Mouse (Mus musculus): ENCODE results near the gene Qrfpr. TPM values are rescaled to one million over a fixed set of nuclear protein-coding genes. Genes with fewer than 3 reads are reported as not detected.

Gene Qrfpr
- not detected in 2 replicates for polyA plus RNA-seq (2014; fragmentation: Nextera tagmentation; extraction: Ambion mirVana)

GRCm38 (mm10) chr3:36221743-36222682 is at the start of gene Qrfpr:
Gene Qrfpr (minus strand): TSS chr3:36222313.
- Histone ChIP-seq H3K27ac (replicated peaks in 1 of 2; ENCODE audit: control insufficient read depth in 1 of 2, insufficient read depth in 1 of 2, low read depth in 2 of 2, low read length in 2 of 2) (no peak within 1 kb of the TSS), H3K4me3 (ENCODE audit: control insufficient read depth in 1 of 2, insufficient read depth in 1 of 2, low read depth in 1 of 2, low read length in 2 of 2) (peak within 1 kb of the TSS; percentile 27 to 29), H3K9ac (ENCODE audit: low read length) (no peak within 1 kb of the TSS), H3K4me1 (ENCODE audit: control insufficient read depth in 2 of 2, insufficient read depth in 2 of 2, low read length in 2 of 2) (0 out of 4 replicates have a peak, but pooled peaks cover 0 to 4% of the 10 kb centered on the region in 2 experiments), H3K9me3 (ENCODE audit: control insufficient read depth, low read length) (no peaks in the 10 kb centered on the region), H3K27me3 (ENCODE audit: control insufficient read depth, insufficient read depth, low read length) (peaks cover 23% of the 10 kb centered on the region), H3K36me3 (ENCODE audit: control insufficient read depth, insufficient read depth, low read length) (no peaks in the 10 kb centered on the region), H3K4me2 (ENCODE audit: low read length) (peak within 1 kb of the TSS; percentile 67)
- 12% methylated on average over 39 of the region's 39 CpGs for WGBS
- no peak for ATAC-seq (ENCODE audit: insufficient number of reproducible peaks, insufficient read depth, low FRiP score, low read depth)

- H3K4me1 ChIP-seq (ENCODE audit: control insufficient read depth in 2 of 2, insufficient read depth in 2 of 2, low read length in 2 of 2) = no peaks in the 10 kb centered on the region
- H3K9ac ChIP-seq (ENCODE audit: low read length) = no peak overlapping the region
- no peak for ATAC-seq (ENCODE audit: insufficient number of reproducible peaks, insufficient read depth, low FRiP score, low read depth)
- H3K4me2 ChIP-seq (ENCODE audit: low read length) = no peak overlapping the region
- H3K27me3 ChIP-seq (ENCODE audit: control insufficient read depth, insufficient read depth, low read length) = no peaks in the 10 kb centered on the region
- H3K9me3 ChIP-seq (ENCODE audit: control insufficient read depth, low read length) = no peaks in the 10 kb centered on the region
- WGBS = 85% methylated on average over 11 of the region's 11 CpGs
- no peak overlapping the region for H3K4me3 ChIP-seq (ENCODE audit: control insufficient read depth in 1 of 2, insufficient read depth in 1 of 2, low read depth in 1 of 2, low read length in 2 of 2)
- H3K27ac ChIP-seq (replicated peaks in 1 of 2; ENCODE audit: control insufficient read depth in 1 of 2, insufficient read depth in 1 of 2, low read depth in 2 of 2, low read length in 2 of 2) = no peak overlapping the region
- no peaks in the 10 kb centered on the region for H3K36me3 ChIP-seq (ENCODE audit: control insufficient read depth, insufficient read depth, low read length)
Measured at GRCm38 (mm10) chr3:36263873-36264272, 41.8 kb upstream of the Qrfpr start.

GRCm38 (mm10) chr3:36263265-36263664 is 41.2 kb upstream of the Qrfpr start:
- 65% methylated on average over 4 of the region's 4 CpGs for WGBS
- Histone ChIP-seq H3K27me3 (ENCODE audit: control insufficient read depth, insufficient read depth, low read length) (no peaks in the 10 kb centered on the region), H3K4me1 (ENCODE audit: control insufficient read depth in 2 of 2, insufficient read depth in 2 of 2, low read length in 2 of 2) (no peaks in the 10 kb centered on the region), H3K4me3 (ENCODE audit: control insufficient read depth in 1 of 2, insufficient read depth in 1 of 2, low read depth in 1 of 2, low read length in 2 of 2) (no peak overlapping the region), H3K4me2 (ENCODE audit: low read length) (no peak overlapping the region), H3K27ac (replicated peaks in 1 of 2; ENCODE audit: control insufficient read depth in 1 of 2, insufficient read depth in 1 of 2, low read depth in 2 of 2, low read length in 2 of 2) (no peak overlapping the region), H3K36me3 (ENCODE audit: control insufficient read depth, insufficient read depth, low read length) (no peaks in the 10 kb centered on the region), H3K9me3 (ENCODE audit: control insufficient read depth, low read length) (no peaks in the 10 kb centered on the region), H3K9ac (ENCODE audit: low read length) (no peak overlapping the region)
- no peak for ATAC-seq (ENCODE audit: insufficient number of reproducible peaks, insufficient read depth, low FRiP score, low read depth)

GRCm38 (mm10) chr3:36250585-36250984 is 28.5 kb upstream of the Qrfpr start:
- peak overlapping the region in 1 of 2 experiments; percentile 8; a peak in 1 of 4 replicates for H3K27ac ChIP-seq (replicated peaks in 1 of 2; ENCODE audit: control insufficient read depth in 1 of 2, insufficient read depth in 1 of 2, low read depth in 2 of 2, low read length in 2 of 2)
- 46% methylated on average over 5 of the region's 5 CpGs for WGBS
- H3K4me2 ChIP-seq (ENCODE audit: low read length) = no peak overlapping the region
- H3K4me3 ChIP-seq (ENCODE audit: control insufficient read depth in 1 of 2, insufficient read depth in 1 of 2, low read depth in 1 of 2, low read length in 2 of 2) = no peak overlapping the region
- no peak for ATAC-seq (ENCODE audit: insufficient number of reproducible peaks, insufficient read depth, low FRiP score, low read depth)
- H3K27me3 ChIP-seq (ENCODE audit: control insufficient read depth, insufficient read depth, low read length) = no peaks in the 10 kb centered on the region
- H3K4me1 ChIP-seq (ENCODE audit: control insufficient read depth in 2 of 2, insufficient read depth in 2 of 2, low read length in 2 of 2) = peaks cover 0 to 6% of the 10 kb centered on the region in 2 experiments; a peak in 1 of 4 replicates
- no peaks in the 10 kb centered on the region for H3K9me3 ChIP-seq (ENCODE audit: control insufficient read depth, low read length)
- no peaks in the 10 kb centered on the region for H3K36me3 ChIP-seq (ENCODE audit: control insufficient read depth, insufficient read depth, low read length)
- H3K9ac ChIP-seq (ENCODE audit: low read length) = no peak overlapping the region

GRCm38 (mm10) chr3:36248446-36248845 is 26.3 kb upstream of the Qrfpr start:
- Histone ChIP-seq H3K4me3 (ENCODE audit: control insufficient read depth in 1 of 2, insufficient read depth in 1 of 2, low read depth in 1 of 2, low read length in 2 of 2) (no peak overlapping the region), H3K9me3 (ENCODE audit: control insufficient read depth, low read length) (no peaks in the 10 kb centered on the region), H3K27ac (replicated peaks in 1 of 2; ENCODE audit: control insufficient read depth in 1 of 2, insufficient read depth in 1 of 2, low read depth in 2 of 2, low read length in 2 of 2) (no peak overlapping the region), H3K27me3 (ENCODE audit: control insufficient read depth, insufficient read depth, low read length) (no peaks in the 10 kb centered on the region), H3K4me1 (ENCODE audit: control insufficient read depth in 2 of 2, insufficient read depth in 2 of 2, low read length in 2 of 2) (peaks cover 0 to 6% of the 10 kb centered on the region in 2 experiments; a peak in 1 of 4 replicates), H3K36me3 (ENCODE audit: control insufficient read depth, insufficient read depth, low read length) (no peaks in the 10 kb centered on the region), H3K9ac (ENCODE audit: low read length) (no peak overlapping the region), H3K4me2 (ENCODE audit: low read length) (no peak overlapping the region)
- whole genome bisulfite sequencing = 82% methylated on average over 2 of the region's 2 CpGs
- no peak for ATAC-seq (ENCODE audit: insufficient number of reproducible peaks, insufficient read depth, low FRiP score, low read depth)

GRCm38 (mm10) chr3:36229941-36230340 is 7.8 kb upstream of the Qrfpr start:
- no peak overlapping the region for H3K4me2 ChIP-seq (ENCODE audit: low read length)
- H3K27me3 ChIP-seq (ENCODE audit: control insufficient read depth, insufficient read depth, low read length) = no peaks in the 10 kb centered on the region
- no peak overlapping the region for H3K4me3 ChIP-seq (ENCODE audit: control insufficient read depth in 1 of 2, insufficient read depth in 1 of 2, low read depth in 1 of 2, low read length in 2 of 2)
- no peaks in the 10 kb centered on the region for H3K9me3 ChIP-seq (ENCODE audit: control insufficient read depth, low read length)
- no peak overlapping the region for H3K9ac ChIP-seq (ENCODE audit: low read length)
- ATAC-seq (ENCODE audit: insufficient number of reproducible peaks, insufficient read depth, low FRiP score, low read depth) = no peak
- no peaks in the 10 kb centered on the region for H3K36me3 ChIP-seq (ENCODE audit: control insufficient read depth, insufficient read depth, low read length)
- no peak overlapping the region for H3K27ac ChIP-seq (replicated peaks in 1 of 2; ENCODE audit: control insufficient read depth in 1 of 2, insufficient read depth in 1 of 2, low read depth in 2 of 2, low read length in 2 of 2)
- WGBS = 51% methylated on average over 2 of the region's 2 CpGs
- H3K4me1 ChIP-seq (ENCODE audit: control insufficient read depth in 2 of 2, insufficient read depth in 2 of 2, low read length in 2 of 2) = no peaks in the 10 kb centered on the region

- Histone ChIP-seq H3K27me3 (ENCODE audit: control insufficient read depth, insufficient read depth, low read length) (peaks cover 6% of the 10 kb centered on the region; the same call in 1 of the 2 replicates), H3K27ac (replicated peaks in 1 of 2; ENCODE audit: control insufficient read depth in 1 of 2, insufficient read depth in 1 of 2, low read depth in 2 of 2, low read length in 2 of 2) (no peak overlapping the region), H3K9ac (ENCODE audit: low read length) (no peak overlapping the region), H3K4me1 (ENCODE audit: control insufficient read depth in 2 of 2, insufficient read depth in 2 of 2, low read length in 2 of 2) (no peaks in the 10 kb centered on the region), H3K4me2 (ENCODE audit: low read length) (no peak overlapping the region), H3K9me3 (ENCODE audit: control insufficient read depth, low read length) (no peaks in the 10 kb centered on the region), H3K36me3 (ENCODE audit: control insufficient read depth, insufficient read depth, low read length) (no peaks in the 10 kb centered on the region), H3K4me3 (ENCODE audit: control insufficient read depth in 1 of 2, insufficient read depth in 1 of 2, low read depth in 1 of 2, low read length in 2 of 2) (no peak overlapping the region)
- WGBS = 74% methylated on average over 1 of the region's 1 CpGs
- ATAC-seq (ENCODE audit: insufficient number of reproducible peaks, insufficient read depth, low FRiP score, low read depth) = no peak
Measured at GRCm38 (mm10) chr3:36227246-36227645, 5.1 kb upstream of the Qrfpr start.

Data from heart, embryonic 14.5 days (tissue).